Mouse (Mus musculus): ENCODE data around the gene B4galt2. TPM values are rescaled to one million over a fixed set of nuclear protein-coding genes. Genes with fewer than 3 reads are reported as not detected.

Gene B4galt2
- polyA plus RNA-seq, 1 experiment from 2014 or later, result 13.8 TPM

- peak overlapping the region; percentile 4; the same call in 1 of the 2 replicates for H3K9ac ChIP-seq (ENCODE audit: low read depth, low read length)
- H3K27me3 ChIP-seq (ENCODE audit: control insufficient read depth, insufficient read depth, low read length), result peaks cover 3% of the 10 kb centered on the region
- WGBS (ENCODE audit: insufficient replicate concordance), result 9% methylated on average over 12 of the region's 12 CpGs
- H3K4me2 ChIP-seq, result peak overlapping the region; percentile 55
- 0 out of 2 replicates have a peak, but pooled peaks have one; percentile 29 for ATAC-seq (replicated peaks; ENCODE audit: insufficient number of reproducible peaks, low FRiP score, low TSS enrichment)
- no peaks in the 10 kb centered on the region for H3K9me3 ChIP-seq (replicated peaks; ENCODE audit: control insufficient read depth, low read length)
- H3K27ac ChIP-seq (ENCODE audit: low read depth, low read length), result peak overlapping the region; percentile 32; the same call in 1 of the 2 replicates
- H3K4me3 ChIP-seq (ENCODE audit: low read depth, low read length), result 0 out of 2 replicates have a peak overlapping the region, but pooled peaks have one; percentile 20
- peaks cover 10% of the 10 kb centered on the region for H3K4me1 ChIP-seq (ENCODE audit: control insufficient read depth, insufficient read depth, low read length)
- H3K36me3 ChIP-seq (ENCODE audit: control insufficient read depth, insufficient read depth, low read length), result no peaks in the 10 kb centered on the region
Measured at GRCm38 (mm10) chr4:117829260-117830123, 53.8 kb downstream of the B4galt2 start.

- WGBS (ENCODE audit: insufficient replicate concordance), result 62% methylated on average over 8 of the region's 8 CpGs
- Histone ChIP-seq H3K4me3 (ENCODE audit: low read depth, low read length) (no peak overlapping the region), H3K4me1 (ENCODE audit: control insufficient read depth, insufficient read depth, low read length) (peaks cover 10% of the 10 kb centered on the region), H3K36me3 (ENCODE audit: control insufficient read depth, insufficient read depth, low read length) (no peaks in the 10 kb centered on the region), H3K27me3 (ENCODE audit: control insufficient read depth, insufficient read depth, low read length) (peaks cover 3% of the 10 kb centered on the region), H3K4me2 (no peak overlapping the region), H3K9ac (ENCODE audit: low read depth, low read length) (no peak overlapping the region), H3K9me3 (replicated peaks; ENCODE audit: control insufficient read depth, low read length) (no peaks in the 10 kb centered on the region), H3K27ac (ENCODE audit: low read depth, low read length) (no peak overlapping the region)
- ATAC-seq (replicated peaks; ENCODE audit: insufficient number of reproducible peaks, low FRiP score, low TSS enrichment), result no peak
Measured at GRCm38 (mm10) chr4:117828572-117829145, 54.6 kb downstream of the B4galt2 start.

Other genes starting within 250 kb of the B4galt2 start
- gene Dmap1, start 201.2 kb downstream of the B4galt2 start, polyA plus RNA-seq (2014; fragmentation: Nextera tagmentation; extraction: Ambion mirVana), result 51.3 and 53.0 TPM in 2 replicates
- not detected in 2 replicates for gene Gm12845, start 159.1 kb downstream of the B4galt2 start, polyA plus RNA-seq (2014; fragmentation: Nextera tagmentation; extraction: Ambion mirVana)
- not detected in 2 replicates for gene Klf17, start 117.8 kb downstream of the B4galt2 start, polyA plus RNA-seq (2014; fragmentation: Nextera tagmentation; extraction: Ambion mirVana)
- gene Slc6a9, start 49.0 kb downstream of the B4galt2 start, polyA plus RNA-seq (2014; fragmentation: Nextera tagmentation; extraction: Ambion mirVana), result 8.7 and 15.2 TPM in 2 replicates
- 0.56 and 0.90 TPM in 2 replicates for gene Ccdc24, start 10.9 kb downstream of the B4galt2 start, polyA plus RNA-seq (2014; fragmentation: Nextera tagmentation; extraction: Ambion mirVana)
- gene Atp6v0b, start 3.8 kb upstream of the B4galt2 start, polyA plus RNA-seq (2014; fragmentation: Nextera tagmentation; extraction: Ambion mirVana), result 194 and 197 TPM in 2 replicates
- gene Dph2, start 8.5 kb upstream of the B4galt2 start, polyA plus RNA-seq (2014; fragmentation: Nextera tagmentation; extraction: Ambion mirVana), result 12.7 and 14.2 TPM in 2 replicates
- 31.6 and 37.4 TPM in 2 replicates for gene Ipo13, start 31.5 kb upstream of the B4galt2 start, polyA plus RNA-seq (2014; fragmentation: Nextera tagmentation; extraction: Ambion mirVana)
- gene Artn, start 46.3 kb upstream of the B4galt2 start, polyA plus RNA-seq (2014; fragmentation: Nextera tagmentation; extraction: Ambion mirVana), result 0.50 and 0.80 TPM in 2 replicates

Measured in heart, embryonic 11.5 days (tissue).